In the genomic region with DNA sequence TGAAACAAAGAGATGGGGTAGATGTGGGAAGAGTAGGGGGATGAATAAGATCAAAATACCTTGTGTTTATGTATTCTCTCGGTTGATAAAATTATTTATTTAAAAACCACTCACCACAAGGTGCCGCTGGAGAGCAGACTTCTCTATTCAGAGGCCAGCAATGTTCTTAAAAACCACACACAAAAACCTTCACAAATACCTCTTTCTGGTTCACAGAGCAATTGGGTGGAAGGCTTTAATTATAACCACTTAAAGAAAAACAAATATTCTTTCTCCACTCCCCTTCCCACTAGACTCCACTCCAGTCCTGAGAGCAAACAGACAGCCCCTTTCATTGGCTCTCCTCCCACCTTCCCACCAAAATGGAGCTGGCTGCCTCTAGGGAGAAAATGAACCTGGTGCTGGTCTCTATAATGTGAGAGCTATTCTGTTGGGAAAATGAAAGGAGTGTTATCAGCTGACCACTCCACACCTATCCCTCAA, we compare ENCODE assay signal across 8 mouse cellular contexts.
DNase-seq lines count a peak whose midpoint lies in the region; ATAC-seq and TF ChIP-seq lines count a peak whose summit lies in the region.

No protein-coding gene starts in this region.

- 0% methylated on average over 2 of the region's 2 CpGs for WGBS in liver, adult 2 months
- WGBS in liver, embryonic 11.5 days: 3% methylated on average over 2 of the region's 2 CpGs
- 3% methylated on average over 2 of the region's 2 CpGs for WGBS in forebrain, embryonic 16.5 days
- 2% methylated on average over 2 of the region's 2 CpGs for WGBS in intestine, embryonic 15.5 days
- WGBS in midbrain, embryonic 14.5 days: 1% methylated on average over 2 of the region's 2 CpGs

- peak; percentile 3 for DNase-seq in liver, adult 2 months (ENCODE audit: extremely low read depth, low read depth, low spot score)
- DNase-seq in liver, embryonic 11.5 days (ENCODE audit: low spot score): no peak
- DNase-seq in cerebellum, adult 18-20 months: peak; percentile 34 to 54
- DNase-seq in left cerebral cortex, adult 9 months (ENCODE audit: low spot score in 2 of 2): peak; percentile 3 to 61
- DNase-seq in midbrain, embryonic 14.5 days: peak; percentile 91
- peak; percentile 1 for DNase-seq in thymus, postnatal 25 days

- H3K9me3 ChIP-seq in liver, embryonic 11.5 days (ENCODE audit: control insufficient read depth, low read length): no peaks in the 10 kb centered on the region
- no peaks in the 10 kb centered on the region for H3K9me3 ChIP-seq in forebrain, embryonic 16.5 days (ENCODE audit: control insufficient read depth, low read length)
- H3K9me3 ChIP-seq in intestine, embryonic 15.5 days: no peaks in the 10 kb centered on the region
- H3K9me3 ChIP-seq in midbrain, embryonic 14.5 days (ENCODE audit: control insufficient read depth, low read length): no peaks in the 10 kb centered on the region

- H3K36me3 ChIP-seq in liver, adult 2 months (ENCODE audit: control insufficient read depth, insufficient read depth, low read length): no peaks in the 10 kb centered on the region
- H3K36me3 ChIP-seq in liver, embryonic 11.5 days (ENCODE audit: control insufficient read depth, insufficient read depth, low read length): no peaks in the 10 kb centered on the region
- H3K36me3 ChIP-seq in forebrain, embryonic 16.5 days (ENCODE audit: control insufficient read depth, insufficient read depth): no peaks in the 10 kb centered on the region
- H3K36me3 ChIP-seq in intestine, embryonic 15.5 days: no peaks in the 10 kb centered on the region
- H3K36me3 ChIP-seq in midbrain, embryonic 14.5 days (ENCODE audit: control insufficient read depth, insufficient read depth, low read length): no peaks in the 10 kb centered on the region

- H3K79me2 ChIP-seq in liver, adult 2 months (ENCODE audit: control insufficient read depth, insufficient read depth, low read length): no peaks in the 10 kb centered on the region

- H3K4me2 ChIP-seq in liver, embryonic 11.5 days: no peak overlapping the region
- H3K4me2 ChIP-seq in forebrain, embryonic 16.5 days (ENCODE audit: low read length): no peak overlapping the region
- no peak overlapping the region for H3K4me2 ChIP-seq in intestine, embryonic 15.5 days (replicated peaks)
- no peak overlapping the region for H3K4me2 ChIP-seq in midbrain, embryonic 14.5 days (ENCODE audit: low read length)

- no peaks in the 10 kb centered on the region for H3K4me1 ChIP-seq in liver, adult 2 months (ENCODE audit: control insufficient read depth, insufficient read depth, low read length)
- H3K4me1 ChIP-seq in liver, embryonic 11.5 days (replicated peaks; ENCODE audit: control insufficient read depth, insufficient read depth, low read length): no peaks in the 10 kb centered on the region
- H3K4me1 ChIP-seq in forebrain, embryonic 16.5 days (replicated peaks; ENCODE audit: control insufficient read depth, insufficient read depth, low read length): peaks cover 8% of the 10 kb centered on the region
- H3K4me1 ChIP-seq in intestine, embryonic 15.5 days (replicated peaks): no peaks in the 10 kb centered on the region
- peaks cover 3% of the 10 kb centered on the region; the same call in 1 of the 2 replicates for H3K4me1 ChIP-seq in midbrain, embryonic 14.5 days (ENCODE audit: control insufficient read depth, insufficient read depth, low read length)

- TF ChIP-seq CTCF in liver, adult 2 months (IDR thresholded peaks at IDR 0.05; ENCODE audit: low read depth, low read length): peak; percentile 34

- H3K27me3 ChIP-seq in liver, adult 2 months (ENCODE audit: control insufficient read depth, insufficient read depth, low read length): no peaks in the 10 kb centered on the region
- no peaks in the 10 kb centered on the region for H3K27me3 ChIP-seq in liver, embryonic 11.5 days (replicated peaks; ENCODE audit: control insufficient read depth, insufficient read depth, low read length)
- no peaks in the 10 kb centered on the region for H3K27me3 ChIP-seq in forebrain, embryonic 16.5 days (replicated peaks; ENCODE audit: control insufficient read depth, insufficient read depth, low read length)
- no peaks in the 10 kb centered on the region for H3K27me3 ChIP-seq in intestine, embryonic 15.5 days (replicated peaks)
- no peaks in the 10 kb centered on the region for H3K27me3 ChIP-seq in midbrain, embryonic 14.5 days (ENCODE audit: control insufficient read depth, insufficient read depth, low read length)

- no peak for TF ChIP-seq POLR2A in liver, adult 2 months (IDR thresholded peaks at IDR 0.05; ENCODE audit: extremely low read depth, insufficient read depth, low read length)

- no peak overlapping the region for H3K4me3 ChIP-seq in liver, adult 2 months (ENCODE audit: insufficient read depth, low read depth, low read length)
- H3K4me3 ChIP-seq in liver, embryonic 11.5 days (ENCODE audit: low read depth, low read length): no peak overlapping the region
- no peak overlapping the region for H3K4me3 ChIP-seq in forebrain, embryonic 16.5 days (replicated peaks; ENCODE audit: low read length)
- H3K4me3 ChIP-seq in intestine, embryonic 15.5 days (replicated peaks): no peak overlapping the region
- no peak overlapping the region for H3K4me3 ChIP-seq in midbrain, embryonic 14.5 days (replicated peaks; ENCODE audit: low read depth, low read length)

- H3K9ac ChIP-seq in liver, adult 2 months (ENCODE audit: low read depth, low read length): no peak overlapping the region
- H3K9ac ChIP-seq in liver, embryonic 11.5 days (ENCODE audit: low read depth, low read length): no peak overlapping the region
- no peak overlapping the region for H3K9ac ChIP-seq in forebrain, embryonic 16.5 days (replicated peaks; ENCODE audit: low read depth, low read length)
- H3K9ac ChIP-seq in intestine, embryonic 15.5 days: no peak overlapping the region
- H3K9ac ChIP-seq in midbrain, embryonic 14.5 days (replicated peaks; ENCODE audit: low read length): no peak overlapping the region

- ATAC-seq in liver, embryonic 11.5 days (replicated peaks; ENCODE audit: low FRiP score): no peak
- ATAC-seq in forebrain, embryonic 16.5 days: peak; percentile 85
- peak; percentile 47; the same call in 1 of the 2 replicates for ATAC-seq in intestine, embryonic 15.5 days
- peak; percentile 34; the same call in 1 of the 2 replicates for ATAC-seq in midbrain, embryonic 14.5 days (ENCODE audit: low FRiP score, low TSS enrichment)

- H3K27ac ChIP-seq in liver, adult 2 months (replicated peaks; ENCODE audit: insufficient read depth, low read depth, low read length): no peak overlapping the region
- H3K27ac ChIP-seq in liver, embryonic 11.5 days (ENCODE audit: low read depth, low read length): no peak overlapping the region
- H3K27ac ChIP-seq in forebrain, embryonic 16.5 days (ENCODE audit: low read length): no peak overlapping the region
- H3K27ac ChIP-seq in intestine, embryonic 15.5 days: no peak overlapping the region
- H3K27ac ChIP-seq in midbrain, embryonic 14.5 days (replicated peaks; ENCODE audit: low read depth, low read length): no peak overlapping the region
